Mouse (Mus musculus) adrenal gland (tissue): Measurements from ENCODE around the gene Exoc6.

ENCODE experiments used
- intact Hi-C: fragments of 180-260 bp; cut with DNase I; formaldehyde crosslinking; loops from one replicate; pipeline ENCODE4 v1.15.1; 2025

Gene Exoc6

DNA sequence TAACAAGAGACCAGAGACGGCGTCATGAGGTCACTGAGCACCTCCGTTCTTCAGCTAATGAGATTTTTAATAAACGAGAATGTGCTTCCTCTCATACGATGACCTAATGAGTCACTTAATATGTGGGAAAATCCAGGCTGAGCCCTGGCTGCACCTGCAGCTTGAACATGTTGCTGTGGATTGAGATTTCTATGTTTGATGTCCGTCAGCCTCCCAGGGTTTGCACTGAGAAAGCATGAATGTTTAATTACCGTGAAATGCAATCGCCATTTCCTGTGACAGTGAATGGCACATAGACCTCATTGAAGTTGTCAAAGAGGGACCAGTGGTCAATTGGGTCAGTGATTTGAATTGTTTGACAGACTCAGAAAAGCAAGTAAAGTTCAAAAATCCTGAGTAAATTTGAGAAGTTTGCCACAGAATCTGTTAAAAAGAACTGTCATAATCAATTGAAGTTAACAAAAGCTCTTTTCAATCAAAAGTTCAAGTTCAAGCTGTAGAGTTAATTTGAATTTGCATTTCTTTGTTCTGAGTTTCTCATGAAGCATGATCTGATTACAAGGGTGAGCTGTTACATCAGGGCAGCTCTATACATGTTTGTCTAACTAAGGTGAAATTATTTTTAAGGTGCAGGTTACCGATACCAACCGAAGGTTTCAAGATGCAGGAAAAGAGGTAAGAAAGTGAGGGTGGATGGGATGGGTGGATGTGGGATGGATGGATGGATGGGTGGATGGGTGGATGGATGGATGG is 20.9 kb downstream of the Exoc6 start:
- intact Hi-C loops = no loop called here

DNA sequence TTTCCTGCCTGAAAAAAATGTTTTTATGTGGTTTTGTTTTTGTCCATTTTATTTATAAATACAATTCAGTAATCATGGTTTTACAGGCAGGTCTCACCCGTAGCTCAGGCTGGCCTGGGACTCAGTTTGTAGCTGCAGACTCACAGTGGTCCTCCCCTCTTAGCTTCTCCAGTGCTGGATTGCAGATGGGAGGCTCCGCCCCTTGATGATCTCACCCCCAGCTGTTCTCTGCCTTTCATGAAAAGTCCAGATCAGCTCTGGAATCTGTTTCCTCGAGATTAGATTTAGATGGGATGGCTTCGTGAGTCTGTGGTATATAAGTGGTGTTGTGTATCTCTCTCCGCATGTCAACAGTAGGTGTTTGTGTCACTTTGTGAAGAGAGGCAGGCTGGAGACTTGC is 24.6 kb downstream of the Exoc6 start:
- intact Hi-C loops = no loop called here

DNA sequence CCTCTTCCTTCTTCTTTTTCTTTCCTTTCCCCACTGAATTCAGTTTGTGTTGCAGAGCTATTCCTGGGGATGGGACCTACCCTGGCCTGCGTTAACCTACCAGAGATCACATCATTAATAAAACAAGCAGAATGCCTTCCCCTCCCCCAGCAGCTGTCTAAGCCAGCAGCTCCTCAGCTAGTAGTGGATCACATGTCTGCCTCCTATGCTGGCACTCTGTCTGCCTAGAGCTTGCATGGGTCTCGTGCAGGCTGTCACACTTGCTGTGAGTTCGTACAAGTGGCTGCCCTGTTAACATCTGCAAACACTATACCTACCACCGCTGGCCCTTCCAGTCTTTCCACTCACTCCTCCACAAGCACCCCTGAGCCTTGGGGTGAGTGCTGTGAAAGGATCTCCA is 29.4 kb downstream of the Exoc6 start:
- intact Hi-C loops = no loop called here

DNA sequence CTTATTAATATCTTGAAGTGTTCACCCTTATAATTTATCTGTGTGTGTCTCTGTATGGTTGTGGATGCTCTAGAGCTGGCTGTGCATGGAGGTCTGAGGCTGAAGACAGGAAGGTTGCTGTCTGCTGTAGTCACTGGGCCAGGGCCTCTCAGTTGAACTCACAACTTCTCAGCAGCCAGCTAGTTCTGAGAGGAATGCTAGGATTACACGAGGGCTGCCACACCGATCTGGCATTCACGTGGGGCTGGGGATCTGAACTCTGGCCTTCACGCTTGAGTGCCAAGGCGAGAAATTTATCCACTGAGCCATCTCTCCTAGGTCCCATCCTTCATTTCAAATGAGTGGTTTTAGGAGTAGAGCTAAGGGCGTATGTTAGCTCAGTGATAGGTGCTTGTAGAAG is 30.2 kb downstream of the Exoc6 start:
- intact Hi-C loops = no loop called here

DNA sequence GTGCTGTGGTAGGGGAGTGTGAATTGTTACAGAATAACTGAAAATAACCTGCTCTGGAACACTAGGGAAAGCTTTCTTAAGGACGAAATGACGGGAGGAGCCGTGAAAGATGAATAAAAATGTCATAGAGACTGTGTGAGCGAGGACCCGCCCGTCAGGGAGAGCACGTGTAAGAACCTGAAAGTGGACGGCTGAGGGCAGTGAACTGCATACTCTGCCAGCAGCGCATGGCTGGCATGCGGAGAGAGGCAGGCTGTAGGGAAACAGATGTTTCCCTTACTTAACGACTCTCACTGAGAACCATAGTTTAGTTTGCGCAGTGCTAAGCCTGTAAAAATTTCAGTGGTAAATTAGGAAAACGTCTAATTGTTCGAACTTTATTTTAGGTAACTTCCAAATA is 35.0 kb downstream of the Exoc6 start:
- intact Hi-C loops = no loop called here

DNA sequence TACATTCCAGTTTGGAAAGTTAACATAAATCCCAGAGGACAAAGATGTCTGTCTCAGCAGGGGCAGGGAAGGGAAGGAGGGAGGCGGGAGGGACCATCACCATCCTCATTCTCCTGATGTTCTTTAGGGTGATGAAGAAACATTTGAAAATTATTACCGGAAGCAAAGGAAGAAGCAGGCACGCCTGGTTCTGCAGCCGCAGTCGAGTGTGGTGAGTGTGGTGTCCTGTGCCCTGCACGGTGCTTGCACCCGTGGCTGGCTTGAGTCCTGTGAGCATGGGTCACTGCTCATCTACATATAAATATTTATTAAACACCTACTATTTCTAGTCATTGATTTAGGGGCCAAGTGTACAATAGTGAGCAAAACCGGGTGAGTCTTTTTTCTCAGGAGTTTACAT is 35.5 kb downstream of the Exoc6 start:
- intact Hi-C loops = no loop called here

DNA sequence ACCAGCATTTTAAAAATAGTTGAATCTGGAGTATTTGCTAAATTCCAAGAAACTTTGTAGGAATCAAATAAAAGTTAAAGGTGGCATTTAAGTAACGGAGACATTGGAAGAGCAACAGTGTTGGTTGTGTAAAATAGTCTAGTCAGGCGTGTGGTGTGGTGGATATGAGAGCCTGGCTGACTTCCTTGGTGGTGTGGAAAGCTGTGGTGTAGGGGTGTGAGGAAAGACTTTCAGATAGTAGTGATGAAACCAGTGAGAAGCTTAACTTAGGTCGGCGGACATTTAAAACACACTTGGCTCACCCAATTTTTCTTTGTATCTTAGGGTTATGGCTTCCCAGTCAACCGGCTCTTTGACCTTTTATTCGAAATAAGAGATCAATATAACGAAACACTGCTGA is 40.3 kb downstream of the Exoc6 start:
- intact Hi-C loops = no loop called here

DNA sequence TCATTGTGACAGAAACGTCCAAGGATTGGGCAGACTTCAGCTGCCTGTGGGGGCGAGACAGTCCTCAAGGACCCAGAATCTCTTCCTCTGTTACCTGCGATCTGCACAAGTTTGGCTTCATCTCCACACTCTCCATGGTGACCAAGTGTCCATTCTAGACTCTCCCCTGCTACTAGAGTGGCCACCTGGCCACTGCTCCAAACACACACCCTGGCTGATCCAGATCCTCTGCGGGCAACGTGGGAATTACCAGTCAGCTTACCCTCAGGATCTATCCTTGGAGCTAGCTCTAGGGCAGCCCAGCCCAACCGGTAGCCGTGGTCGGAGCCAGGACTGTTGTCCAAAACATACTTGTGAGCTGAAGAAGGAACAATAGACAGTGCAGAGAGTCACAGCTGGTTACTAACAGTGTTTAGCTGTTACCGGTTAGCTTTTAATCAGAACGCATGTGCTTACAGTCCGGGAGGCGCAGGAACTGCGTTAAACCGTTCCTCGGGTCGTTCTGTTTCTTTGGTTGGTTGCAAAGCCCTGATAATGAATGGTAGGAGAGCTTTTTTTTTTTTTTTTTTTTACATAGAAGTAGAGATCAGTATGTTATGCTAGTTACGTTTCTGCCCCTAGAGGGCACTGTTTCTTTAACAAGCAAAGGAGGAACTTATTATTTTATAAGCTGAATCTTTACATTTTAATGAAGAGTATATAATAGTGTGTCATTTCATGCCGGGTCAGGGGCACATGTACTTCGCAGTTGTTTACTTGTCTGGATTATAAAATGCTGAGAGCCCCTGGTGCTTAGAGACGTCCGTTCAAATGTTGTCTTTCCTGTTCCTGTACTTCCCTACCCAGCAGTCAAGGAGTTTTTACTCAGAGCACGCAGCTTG is 52.0 kb downstream of the Exoc6 start:
- intact Hi-C loops = no loop called here

DNA sequence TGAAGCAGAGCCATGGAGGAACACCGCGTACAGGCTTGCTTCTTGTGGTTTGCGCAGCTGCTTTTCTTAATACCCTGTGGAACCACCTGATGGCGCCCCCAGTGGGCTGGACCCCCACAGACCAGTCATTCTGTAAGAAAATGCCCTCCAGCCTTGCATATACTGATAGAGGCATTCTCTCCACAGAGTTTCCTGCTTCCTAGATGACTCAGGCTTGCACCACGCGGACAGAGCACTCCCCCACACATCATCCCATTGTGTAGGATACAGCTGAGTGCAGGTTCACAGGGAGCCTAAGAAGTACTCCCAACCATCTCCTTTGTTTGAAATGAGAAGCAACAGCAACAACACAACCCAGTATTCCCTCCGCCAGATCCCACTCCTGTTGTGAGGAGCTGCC is 59.8 kb downstream of the Exoc6 start:
- intact Hi-C loops = no loop called here

DNA sequence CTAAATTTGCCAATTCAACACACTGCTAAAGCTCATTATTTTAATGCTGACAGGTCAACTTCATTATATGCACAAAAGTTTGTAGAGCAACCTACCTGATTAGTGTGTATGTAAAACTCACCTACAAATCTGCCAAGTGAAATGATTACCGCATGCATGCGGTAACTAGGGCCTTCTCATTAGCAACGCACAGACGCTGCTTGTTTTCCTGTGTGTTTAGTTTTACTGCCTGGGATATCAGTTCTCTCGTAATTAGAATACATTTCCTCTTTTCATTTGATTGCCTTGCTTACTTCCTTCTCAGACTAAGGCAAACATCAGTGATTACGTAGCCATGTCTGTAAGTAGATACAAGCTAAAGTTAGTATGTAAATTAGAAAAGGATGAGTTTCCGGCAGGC is 62.7 kb downstream of the Exoc6 start:
- intact Hi-C loops = no loop called here

DNA sequence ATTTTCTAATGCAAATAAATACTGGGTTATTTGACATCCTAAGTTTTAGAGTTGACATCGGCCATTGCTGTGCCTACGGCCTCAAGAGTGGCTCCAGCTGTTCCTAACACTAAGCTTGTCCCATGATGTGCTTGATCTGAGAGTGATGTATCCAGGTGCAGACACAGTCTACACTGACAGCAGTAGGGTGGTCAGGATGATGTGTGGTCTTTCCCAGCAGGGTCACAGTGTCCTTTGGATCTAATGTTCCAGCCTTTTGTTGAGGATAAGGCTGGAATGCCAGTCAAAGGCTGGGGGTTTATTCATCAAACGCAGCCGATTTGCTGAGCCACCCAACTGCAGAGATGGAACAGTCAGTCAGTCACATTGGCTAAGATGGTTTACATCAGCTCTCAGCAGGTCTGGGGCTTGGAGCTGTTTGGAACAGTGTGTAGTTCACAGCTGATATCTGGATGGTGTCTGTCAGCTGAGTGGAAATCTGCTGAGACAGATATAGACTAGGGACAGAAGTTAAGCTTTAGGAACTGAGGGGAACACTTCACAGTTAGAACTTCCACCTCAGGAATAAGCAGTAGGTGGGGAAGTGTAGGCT is 64.9 kb downstream of the Exoc6 start:
- intact Hi-C loops = no loop called here

DNA sequence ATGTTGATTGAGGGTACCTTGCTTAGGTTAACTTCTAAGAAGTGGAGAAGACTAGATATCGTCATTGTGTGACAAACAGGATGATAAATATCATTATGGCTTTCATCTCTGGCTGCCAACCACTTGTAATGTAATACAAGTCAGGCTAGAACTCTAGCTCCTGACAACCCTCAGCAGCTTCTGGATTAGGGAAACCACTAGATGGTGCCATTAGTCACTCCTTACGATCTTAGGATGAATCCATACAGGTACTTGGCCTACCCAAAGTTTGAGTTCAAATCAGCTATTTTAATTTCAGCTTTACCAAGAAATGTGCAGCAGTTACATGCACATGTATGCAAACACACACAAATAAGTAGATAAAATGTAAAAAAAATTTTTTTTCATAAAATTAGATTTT is 97.8 kb downstream of the Exoc6 start:
- intact Hi-C loops = no loop called here

DNA sequence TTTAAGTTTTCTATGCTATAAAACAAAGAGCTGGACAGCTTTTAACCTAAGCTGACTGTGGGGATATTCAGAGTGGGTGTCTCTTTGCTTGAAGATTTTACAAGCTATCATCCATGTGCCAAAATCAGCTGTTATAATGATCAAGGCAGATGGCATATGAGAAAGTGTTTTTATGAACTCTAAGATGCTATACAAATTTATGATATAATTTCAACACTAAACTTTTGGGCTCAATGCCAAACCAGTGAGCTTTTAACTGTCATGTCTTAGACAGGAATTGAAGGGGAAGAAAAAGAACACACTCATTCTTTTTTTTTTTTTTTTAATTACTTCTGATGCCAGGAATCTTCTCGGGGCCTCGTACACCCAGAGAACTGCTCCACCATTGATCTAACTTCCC is 100.3 kb downstream of the Exoc6 start:
- intact Hi-C loops = no loop called here

DNA sequence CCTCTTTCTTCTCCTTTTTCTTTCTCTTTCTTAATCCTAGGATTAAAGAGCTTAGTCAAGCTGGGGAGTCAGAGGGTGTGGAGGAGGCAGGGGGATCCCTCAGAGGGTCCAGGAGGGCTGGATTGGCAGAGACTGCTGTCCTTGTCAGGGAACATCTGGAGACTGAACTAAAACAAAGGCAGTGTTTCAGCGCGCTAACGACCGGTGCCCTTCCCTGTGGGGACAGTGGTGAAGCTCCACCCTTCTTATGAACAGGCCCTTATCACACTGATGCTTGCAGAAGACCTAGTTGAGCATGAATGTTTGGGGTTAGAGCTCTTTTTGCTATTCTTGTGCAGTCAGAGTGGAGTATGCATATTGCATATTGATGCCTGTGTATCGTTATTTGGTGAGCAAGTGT is 103.8 kb downstream of the Exoc6 start:
- intact Hi-C loops = no loop called here

DNA sequence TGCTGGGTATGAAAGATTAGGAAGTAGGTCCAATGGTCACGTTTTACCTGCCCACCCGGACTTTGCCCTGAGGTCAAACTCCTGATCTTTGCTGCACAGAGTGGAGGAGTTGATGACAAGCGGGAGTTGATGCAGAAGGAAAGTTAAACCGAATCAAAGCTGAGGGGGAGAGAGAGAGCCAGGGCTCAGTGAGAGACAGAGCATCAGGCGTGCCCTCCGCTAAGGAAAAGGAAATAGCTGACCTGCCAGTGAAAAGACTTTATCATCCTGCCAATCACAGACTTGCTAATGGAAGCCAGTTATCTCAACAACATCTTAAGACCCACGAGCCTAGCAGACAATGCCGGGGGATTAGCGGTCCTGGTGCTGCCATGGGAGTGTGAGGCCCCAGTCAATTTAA is 106.2 kb downstream of the Exoc6 start:
- intact Hi-C loops = no loop called here

DNA sequence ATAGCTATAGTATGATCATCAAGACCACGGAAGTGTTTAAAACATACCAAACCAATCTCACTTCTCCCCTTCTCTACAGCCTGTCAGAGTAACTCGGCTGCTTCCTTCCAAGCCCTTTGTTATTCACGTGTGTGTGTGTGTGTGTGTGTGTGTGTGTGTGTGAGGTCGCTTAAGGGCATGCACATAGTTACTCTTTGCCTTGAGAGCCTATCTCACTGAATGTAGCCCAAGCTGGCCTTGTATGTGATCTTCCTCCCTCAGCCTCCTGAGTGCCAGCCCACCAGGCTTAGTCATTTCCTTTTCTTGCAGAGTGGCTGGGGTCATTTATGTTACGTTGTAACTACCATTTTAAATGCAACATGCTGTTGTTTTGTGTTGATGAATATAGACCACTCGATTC is 115.0 kb downstream of the Exoc6 start:
- intact Hi-C loops = no loop called here

DNA sequence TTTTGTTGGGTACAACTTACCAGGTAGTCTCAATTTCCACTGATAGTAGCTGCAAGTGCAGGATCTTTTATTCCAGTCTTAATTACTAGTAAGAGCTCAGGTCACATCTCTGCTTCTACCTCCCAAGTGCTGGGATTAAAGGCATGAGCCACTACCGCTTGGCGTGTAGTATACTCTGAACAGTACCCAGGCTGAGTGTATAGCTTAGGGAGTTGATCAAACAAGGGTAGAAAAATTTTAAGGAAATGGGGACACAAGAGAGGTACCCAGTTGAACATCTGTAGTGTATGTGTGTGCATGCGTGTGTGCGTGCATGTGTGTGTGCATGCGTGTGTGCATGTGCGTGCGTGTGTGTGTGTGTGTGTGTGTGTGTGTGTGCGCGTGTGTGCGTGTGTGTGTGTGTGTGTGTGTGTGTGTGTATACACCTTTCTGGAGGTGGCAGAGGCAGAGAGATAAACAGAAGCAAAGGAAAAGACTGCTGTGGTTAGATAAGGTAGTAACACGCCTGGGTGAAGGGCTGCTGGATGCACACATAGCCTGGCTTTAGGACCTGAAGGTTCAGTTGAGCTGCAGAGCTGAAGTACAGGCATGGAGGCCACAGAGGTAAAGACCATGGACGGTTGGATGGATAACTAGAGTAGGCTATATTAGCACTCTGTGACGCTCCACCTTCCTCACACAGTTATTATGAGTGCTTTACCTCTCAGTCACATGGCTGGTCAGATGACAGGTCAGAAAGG is 117.8 kb downstream of the Exoc6 start:
- intact Hi-C loops = no loop called here

DNA sequence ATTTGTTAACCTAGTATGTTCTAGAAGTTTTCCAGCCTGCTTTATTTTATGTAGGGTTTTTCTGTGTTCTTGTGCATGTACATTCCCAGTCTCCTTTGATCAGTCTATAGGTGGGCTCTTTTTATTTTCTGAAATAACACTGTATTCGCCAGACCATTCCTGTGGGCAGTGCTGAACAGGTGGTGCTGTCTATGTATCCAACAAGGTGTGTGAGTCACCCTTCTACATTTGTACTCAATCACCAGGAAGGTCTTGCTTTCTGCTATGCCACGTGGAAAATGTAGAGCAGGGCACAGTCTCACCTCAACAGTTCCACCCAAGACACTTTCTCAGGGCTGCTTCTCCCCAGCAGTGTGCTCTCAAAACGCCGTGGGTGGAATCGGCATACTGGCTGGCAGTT is 118.4 kb downstream of the Exoc6 start:
- intact Hi-C loops = no loop called here

DNA sequence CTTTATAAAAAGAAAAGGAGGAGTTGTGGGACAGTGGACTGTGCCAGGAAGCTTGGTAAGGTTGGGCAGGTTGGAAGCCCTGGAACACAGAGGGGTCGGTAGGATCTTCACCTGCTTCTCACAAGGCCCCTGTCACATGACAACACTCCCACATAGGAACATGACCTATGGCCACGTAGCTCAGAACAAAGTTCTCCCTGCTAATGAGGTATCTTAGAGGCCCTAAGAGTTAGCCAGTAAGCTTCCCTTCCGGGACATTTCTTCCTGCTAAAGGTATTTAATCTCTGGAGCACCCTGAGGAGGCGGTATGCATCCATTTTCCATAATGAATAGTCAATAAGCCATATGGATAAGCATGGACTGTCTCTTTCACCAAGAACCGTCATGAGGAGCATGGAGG is 119.3 kb downstream of the Exoc6 start:
- intact Hi-C loops = no loop called here

DNA sequence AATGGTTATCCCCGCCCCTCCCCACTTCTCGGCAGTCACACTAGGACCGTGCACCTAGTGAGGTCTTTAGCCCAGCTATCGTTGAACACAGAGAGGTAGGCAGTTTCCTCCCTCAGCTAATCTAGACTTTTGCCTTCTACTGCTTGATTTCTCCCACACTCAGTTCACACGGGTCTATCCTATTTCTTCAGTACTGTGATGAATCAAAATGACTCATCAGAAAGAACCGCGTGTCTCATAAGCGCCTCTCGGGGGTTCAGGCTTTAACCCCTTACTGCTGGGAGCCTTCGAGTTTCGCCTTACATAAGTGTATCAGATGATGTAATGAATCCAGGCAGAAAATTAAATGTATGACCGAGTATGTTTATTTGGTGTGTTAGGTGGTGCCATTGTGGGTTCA is 123.2 kb downstream of the Exoc6 start:
- intact Hi-C loops = no loop called here

DNA sequence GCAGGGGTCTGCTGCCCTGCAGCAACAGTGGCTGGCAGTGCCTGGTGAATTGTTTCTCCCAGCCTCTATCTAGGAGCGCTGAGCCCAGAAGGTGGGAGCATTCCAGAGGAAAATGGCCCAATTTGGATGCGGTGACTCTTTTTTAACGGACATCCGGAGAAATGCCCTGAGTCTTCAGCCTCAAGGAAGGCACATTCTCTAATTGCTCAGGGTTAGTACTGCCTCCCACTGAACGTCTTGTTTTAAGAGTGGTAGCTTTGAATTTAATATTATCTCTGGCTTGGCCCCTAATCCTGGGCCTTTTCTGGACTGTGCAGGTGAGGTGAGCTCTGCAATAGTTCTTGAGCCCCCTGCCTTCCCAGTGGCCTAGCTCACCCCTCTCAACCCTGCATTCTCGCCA is 135.1 kb downstream of the Exoc6 start, which contains the start of gene Cyp26c1:
TSS of gene Cyp26c1 (plus strand) at position 301 of the 400 bp plus-strand sequence.
- intact Hi-C loops = no loop called here

DNA sequence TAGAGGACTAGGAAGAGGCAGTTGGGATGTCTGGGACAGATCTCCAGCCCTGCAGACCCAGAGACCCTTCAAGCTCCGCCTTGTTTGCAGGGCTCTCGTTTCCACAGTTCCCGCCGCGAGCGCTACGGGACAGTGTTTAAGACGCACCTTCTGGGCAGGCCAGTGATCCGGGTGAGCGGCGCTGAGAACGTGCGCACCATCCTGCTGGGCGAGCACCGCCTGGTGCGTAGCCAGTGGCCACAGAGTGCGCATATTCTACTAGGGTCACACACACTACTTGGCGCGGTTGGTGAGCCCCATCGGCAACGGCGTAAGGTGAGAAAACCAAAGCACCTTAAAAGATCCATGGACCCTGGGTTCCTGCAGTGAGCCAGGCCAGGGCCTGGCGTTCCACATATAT is 136.1 kb downstream of the Exoc6 start:
- intact Hi-C loops = no loop called here
